Mouse (Mus musculus) stomach, postnatal 0 days (tissue): Measurements from ENCODE around the gene Cog8.

Experiments
- CTCF ChIP-seq: IDR thresholded peaks from 2 replicates; pipeline ENCODE4 v1.5.1; 2016; ENCODE audit warnings: antibody characterized with exemption, low read depth, mild to moderate bottlenecking, moderate library complexity
- EP300 ChIP-seq: optimal IDR thresholded peaks from 2 replicates; pipeline ENCODE3; 2016; ENCODE audit warnings: antibody characterized with exemption

DNA sequence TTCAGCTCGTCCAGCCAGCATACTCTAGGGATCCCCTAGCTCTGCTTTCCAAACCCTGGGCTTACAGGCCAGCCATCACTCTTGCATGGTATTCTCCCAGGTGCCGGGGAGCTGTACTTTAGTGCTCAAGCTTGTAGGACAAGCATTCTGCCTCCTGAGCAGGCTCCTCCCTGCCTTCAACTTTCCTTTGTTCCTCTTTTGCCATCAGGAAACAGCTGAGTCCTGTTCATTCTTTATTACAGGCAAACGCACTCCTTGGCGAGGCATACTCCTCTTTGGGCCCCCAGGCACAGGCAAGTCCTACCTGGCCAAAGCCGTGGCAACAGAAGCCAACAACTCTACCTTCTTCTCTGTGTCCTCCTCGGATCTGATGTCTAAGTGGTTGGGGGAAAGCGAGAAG, 15.9 kb downstream of the Cog8 start:
- no peak for TF ChIP-seq CTCF
- TF ChIP-seq EP300, result no peak
